Mouse (Mus musculus) natural killer cell, adult 2 months (primary cell): ENCODE data around the gene Gemin8.

ENCODE experiments used
- DNase-seq, 2 experiments: peaks; one replicate each; pipeline ENCODE4 v3.0.0; 2022; ENCODE audit warnings: low spot score in 2 of 2

The Gemin8 gene

DNA sequence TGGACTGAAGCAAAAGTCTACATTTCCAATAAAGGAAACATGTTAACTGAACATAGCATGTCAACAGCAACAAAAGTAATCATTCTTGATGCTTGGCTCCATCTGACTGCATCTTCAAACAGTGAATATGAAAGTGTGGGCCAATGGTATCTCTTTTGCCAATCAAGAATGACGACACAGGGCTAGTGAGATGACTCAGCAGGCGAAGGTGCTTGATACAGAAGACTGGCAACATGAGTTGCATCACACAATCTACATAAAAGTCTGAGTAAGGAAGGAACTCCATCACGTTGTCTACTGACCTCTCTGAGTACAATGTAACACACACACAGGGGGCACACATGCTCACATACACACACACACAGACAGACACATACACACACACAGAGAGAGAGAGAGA, 59.5 kb downstream of the Gemin8 start:
- no peak for DNase-seq

DNA sequence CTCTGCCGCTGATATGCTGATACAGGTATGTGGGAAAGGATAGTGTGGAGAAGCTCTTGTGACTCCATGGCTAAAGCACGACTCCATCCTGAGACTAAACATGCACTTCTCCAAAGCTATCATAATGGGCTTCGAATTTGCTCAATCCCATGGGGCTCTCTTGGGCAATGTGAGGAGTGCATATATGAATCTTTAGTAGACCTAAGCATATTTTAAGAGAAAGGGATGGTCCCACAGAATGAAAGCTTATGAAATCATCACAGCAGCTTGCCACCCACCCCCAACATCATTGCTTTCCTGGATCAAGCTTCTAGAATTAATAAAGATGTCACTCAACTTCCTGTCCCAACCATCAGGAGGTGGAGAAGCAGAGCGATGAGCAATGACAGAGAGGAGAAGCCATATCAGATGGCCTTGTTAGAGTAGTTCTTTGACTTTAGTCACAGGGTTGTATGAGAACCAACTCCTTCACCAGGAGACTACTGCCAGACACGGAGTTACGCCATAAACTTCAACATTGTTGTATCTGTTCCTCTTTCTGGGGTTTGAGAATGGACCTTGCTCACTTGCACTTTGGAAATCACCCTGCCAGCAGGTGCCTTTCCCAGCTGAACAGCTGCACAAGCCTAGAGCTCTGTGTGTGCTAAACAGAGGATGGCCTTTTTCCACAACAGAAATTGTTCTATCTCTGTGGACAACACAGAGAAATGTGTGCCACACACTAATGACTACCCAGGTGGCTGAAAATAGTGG, 60.4 kb downstream of the Gemin8 start:
- DNase-seq, result no peak

DNA sequence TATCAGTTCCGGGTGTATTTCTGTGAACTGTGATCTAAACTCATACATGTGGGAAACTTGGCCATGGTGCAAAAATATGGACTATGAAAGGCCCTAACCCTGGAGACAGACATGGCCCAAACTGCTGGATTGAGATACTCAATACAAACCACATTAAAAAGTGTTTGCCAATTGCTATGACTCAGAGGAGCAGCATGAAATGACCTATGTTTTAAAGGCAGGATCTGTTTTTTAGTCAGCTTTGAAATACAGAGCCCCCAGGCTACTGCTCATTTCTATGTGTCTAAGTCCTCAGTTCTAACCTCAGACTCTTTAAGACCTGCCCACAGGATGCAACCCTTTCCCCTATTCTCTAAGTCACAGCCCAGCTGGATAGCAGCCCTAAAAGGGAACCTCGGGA, 65.9 kb downstream of the Gemin8 start:
- no peak for DNase-seq

DNA sequence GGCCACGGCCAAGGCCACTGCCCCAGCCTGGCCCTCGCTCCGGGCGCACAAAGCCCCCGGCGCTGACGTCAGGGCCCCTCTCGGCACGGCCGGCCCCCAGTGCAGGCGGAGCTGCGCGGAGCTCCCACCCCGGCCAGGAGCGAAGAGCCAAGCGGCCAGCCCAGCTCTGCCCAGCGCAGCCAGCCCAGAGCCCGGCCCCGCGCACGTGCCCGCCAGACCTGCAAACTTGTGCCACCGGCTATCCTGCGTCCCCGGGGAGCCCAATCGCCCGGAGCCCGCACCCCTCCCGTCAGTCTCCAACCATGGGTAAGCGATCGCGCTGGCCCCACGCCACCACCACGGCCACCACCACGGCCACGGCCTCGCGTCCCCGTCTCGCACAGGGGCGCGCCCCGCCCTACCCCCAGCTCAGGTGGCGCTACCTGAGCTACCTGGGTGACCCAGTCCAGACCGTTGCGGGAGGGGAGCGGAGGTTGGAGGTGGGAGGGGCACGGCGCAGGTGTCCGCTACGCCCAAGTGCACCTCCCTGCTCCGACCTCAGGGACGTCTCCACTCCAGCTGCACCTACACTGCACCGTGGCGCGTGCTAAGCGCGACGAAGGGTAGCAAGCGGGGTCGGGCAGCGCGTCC, 68.7 kb downstream of the Gemin8 start, which contains the start of gene Gpm6b:
Gpm6b (plus strand) TSS at position 81 of the 630 bp plus-strand sequence.
- no peak for DNase-seq

DNA sequence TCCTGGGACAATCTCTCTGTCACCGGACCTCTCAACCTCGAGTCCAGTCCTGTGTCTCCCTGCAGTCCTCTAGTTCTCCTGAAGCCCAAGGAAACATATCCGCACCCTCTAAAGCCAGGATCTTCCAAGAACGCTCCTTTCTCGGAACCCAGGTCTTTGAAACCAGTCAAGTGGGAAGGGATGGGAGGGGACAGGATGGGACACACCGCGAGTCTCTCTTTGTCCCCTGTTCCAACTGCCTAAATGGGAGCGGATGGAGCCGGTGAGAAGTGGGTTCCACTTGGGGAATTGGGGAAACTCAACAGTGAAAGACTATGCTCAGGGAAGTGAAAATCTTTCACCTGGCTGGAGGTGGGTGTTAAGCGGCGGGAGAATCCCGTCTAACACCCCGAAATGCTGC, 69.3 kb downstream of the Gemin8 start:
- no peak for DNase-seq
